Mouse (Mus musculus): ENCODE data around the gene Tgm1. TPM values are rescaled to one million over a fixed set of nuclear protein-coding genes. Genes with fewer than 3 reads are reported as not detected.

Tgm1 gene
- total RNA-seq (2022) = 1 to 10 TPM in 2 of 4 experiments, not detected in 2; 1.1 to 1.4 TPM

DNA sequence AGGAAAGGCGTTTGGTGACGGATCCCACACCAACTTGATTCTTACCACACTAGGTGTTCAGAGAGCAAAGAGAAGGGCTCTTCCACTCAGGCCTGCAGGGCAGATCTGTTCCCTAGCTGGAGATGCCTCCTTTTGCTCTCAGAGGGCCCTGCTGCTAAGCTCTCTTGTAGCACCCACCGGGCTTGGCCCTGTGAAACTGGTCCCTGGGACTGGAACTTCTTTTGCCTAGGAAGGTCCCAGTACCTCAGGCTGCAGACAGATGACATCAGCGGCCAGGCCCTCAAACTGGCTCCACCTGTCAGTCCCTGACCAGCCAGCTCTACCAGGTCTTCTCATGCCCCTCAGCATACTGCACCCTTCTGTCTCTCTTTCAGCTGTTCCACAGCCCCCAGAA is at the start of gene Tgm1:
Gene Tgm1 (minus strand): TSS at position 198 of the 394 bp plus-strand sequence.
- DNase-seq (ENCODE audit: low spot score in 2 of 2) = no peak

DNA sequence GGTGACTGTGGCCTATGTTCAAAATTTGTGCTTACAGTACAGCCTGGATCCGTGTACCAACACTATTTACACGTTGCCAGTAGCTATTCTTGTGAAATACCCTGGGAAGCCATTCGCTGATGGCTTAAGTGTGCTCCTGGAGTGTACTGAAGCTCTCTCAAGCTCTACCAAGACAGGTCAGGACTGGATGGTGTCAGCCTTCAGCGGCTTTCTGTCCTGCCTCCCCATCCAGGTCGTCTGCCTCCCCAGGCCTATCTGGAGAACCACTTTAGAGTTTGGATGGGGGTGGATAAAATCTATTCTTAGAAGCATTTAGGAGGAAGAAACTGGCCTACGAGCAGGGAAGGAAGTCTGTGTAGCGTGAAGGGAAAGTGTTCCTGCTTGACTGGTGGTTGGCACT is 49.4 kb upstream of the Tgm1 start:
- no peak for DNase-seq (ENCODE audit: low spot score in 2 of 2)

- DNase-seq (ENCODE audit: low spot score in 2 of 2) = no peak
Measured at GRCm38 (mm10) chr14:55762001-55762821, 48.5 kb upstream of the Tgm1 start.

- DNase-seq (ENCODE audit: low spot score in 2 of 2) = no peak
Measured at GRCm38 (mm10) chr14:55761163-55761562, 47.4 kb upstream of the Tgm1 start, which contains the start of gene Ltb4r2. Gene Ltb4r2, plus strand, starts transcription at chr14:55761428.

GRCm38 (mm10) chr14:55760156-55760555 is 46.4 kb upstream of the Tgm1 start:
- DNase-seq (ENCODE audit: low spot score in 2 of 2) = peak; percentile 62 to 74

GRCm38 (mm10) chr14:55758363-55758784 is 44.6 kb upstream of the Tgm1 start, which contains the start of gene Cideb:
Gene Cideb, minus strand, starts transcription at chr14:55758458.
- DNase-seq (ENCODE audit: low spot score in 2 of 2) = no peak

DNA sequence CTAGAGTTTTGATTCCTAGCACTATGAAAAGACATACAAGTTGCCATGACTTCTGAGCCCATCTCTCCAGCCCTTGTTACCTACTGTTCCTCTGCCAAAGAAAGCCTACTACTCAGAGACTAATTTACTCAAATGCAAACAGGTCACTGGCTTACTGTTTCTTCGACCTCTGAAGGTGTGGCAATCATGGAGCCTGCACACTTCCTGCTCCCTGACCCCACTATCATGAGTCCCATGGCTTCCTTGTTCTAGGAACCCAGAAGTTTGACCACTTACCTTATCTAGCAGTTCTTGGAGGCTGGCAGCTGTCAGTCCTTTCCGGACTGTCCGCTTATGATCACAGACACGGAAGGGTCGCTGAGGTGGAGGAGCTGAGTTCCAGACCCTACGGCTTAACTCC is 43.8 kb upstream of the Tgm1 start:
- no peak for DNase-seq (ENCODE audit: low spot score in 2 of 2)

DNA sequence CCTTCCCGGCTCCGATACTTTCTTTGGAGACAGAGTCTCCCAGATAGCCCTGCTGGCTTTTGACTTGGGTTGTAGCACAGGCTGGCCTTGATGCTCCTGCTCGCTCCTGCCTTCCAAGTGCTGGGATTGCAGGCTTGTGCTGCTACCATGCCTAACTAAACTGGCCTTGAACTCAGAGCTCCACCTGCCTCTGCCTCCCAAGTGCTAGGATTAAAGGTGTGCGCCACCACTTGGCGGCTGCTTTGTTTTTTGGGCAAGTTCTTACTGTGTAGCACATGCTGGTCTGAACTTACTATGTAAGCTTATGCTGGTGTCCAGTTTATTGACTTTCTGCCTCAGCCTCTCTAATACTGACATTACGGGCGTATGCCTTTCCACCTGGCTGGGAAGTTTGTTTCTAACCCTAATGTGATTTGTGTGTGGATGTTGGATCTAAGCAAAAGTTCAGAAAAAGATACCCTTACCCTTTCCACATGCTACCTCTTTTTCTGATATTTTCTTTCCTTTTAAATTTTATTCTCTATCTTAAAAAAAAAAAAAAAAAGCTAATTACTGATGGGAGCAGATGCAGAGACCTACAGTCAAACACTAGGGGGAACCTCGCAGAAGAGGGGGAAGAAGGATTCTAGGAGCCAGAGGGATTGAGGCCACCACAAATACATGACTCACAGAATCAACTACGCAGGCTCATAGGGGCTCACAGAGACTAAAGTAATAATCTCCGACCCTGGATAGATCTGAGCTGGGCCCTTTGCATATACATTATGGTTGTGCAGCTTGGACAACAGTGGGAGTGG is 33.5 kb upstream of the Tgm1 start:
- no peak for DNase-seq (ENCODE audit: low spot score in 2 of 2)

- no peak for DNase-seq (ENCODE audit: low spot score in 2 of 2)
Measured at GRCm38 (mm10) chr14:55745861-55746237, 32.1 kb upstream of the Tgm1 start.

- DNase-seq (ENCODE audit: low spot score in 2 of 2) = peak; percentile 74 to 75
Measured at GRCm38 (mm10) chr14:55745180-55745860, 31.6 kb upstream of the Tgm1 start, which contains the start of the genes Dhrs1 and Nop9. Gene Dhrs1, minus strand, starts transcription at chr14:55745690. Gene Nop9, plus strand, starts transcription at chr14:55745693.

- DNase-seq (ENCODE audit: low spot score in 2 of 2) = peak in 1 of 2 experiments; percentile 81
Measured at GRCm38 (mm10) chr14:55743711-55744110, 30.0 kb upstream of the Tgm1 start.

DNA sequence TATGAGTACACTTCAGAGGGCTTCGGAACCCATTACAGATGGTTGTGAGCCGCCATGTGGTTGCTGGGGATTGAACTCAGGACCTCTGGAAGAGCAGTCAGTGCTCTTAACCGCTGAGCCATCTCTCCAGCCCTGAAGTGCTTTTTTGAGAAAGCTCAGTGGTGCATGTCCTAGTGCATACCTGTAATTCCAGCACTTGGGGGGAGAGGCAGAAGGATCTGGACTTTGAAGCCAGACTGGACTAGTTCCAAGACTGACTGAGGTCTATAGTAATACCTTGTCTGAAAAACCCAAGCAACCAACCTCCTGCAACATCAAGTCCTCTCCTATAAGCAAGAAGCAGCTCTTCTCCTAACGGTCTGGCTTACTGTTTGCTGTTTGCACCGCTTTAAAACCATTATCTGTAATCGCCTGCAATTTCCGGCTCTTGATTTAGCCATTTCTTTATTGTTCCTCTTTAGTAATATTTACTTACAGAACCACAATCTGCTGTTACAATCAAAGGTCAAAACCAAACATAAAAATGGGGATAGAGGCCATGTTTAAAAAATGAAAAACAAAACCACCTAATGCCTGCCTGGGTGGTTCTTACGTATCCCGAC is 23.5 kb upstream of the Tgm1 start:
- DNase-seq (ENCODE audit: low spot score in 2 of 2) = no peak

DNA sequence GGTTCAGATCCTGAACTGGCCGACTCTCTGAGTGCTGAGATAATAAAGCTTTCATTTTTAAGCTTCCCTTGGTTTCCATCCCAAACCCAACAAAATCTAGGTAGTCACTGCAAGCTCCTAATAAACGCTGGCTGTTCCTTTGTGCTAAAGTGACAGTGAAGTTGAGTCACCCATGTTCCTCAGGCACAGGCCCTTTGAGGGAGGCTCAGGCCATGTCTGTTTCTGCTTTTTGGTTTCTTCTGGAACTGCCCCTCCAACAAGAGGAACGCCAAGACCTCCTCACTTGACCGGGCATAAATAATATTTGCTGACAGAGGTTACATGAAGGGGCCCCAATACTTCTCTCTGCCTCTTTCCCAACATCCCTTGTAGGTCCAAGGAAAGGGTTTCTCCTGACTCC is 22.0 kb upstream of the Tgm1 start:
- DNase-seq (ENCODE audit: low spot score in 2 of 2) = no peak

DNA sequence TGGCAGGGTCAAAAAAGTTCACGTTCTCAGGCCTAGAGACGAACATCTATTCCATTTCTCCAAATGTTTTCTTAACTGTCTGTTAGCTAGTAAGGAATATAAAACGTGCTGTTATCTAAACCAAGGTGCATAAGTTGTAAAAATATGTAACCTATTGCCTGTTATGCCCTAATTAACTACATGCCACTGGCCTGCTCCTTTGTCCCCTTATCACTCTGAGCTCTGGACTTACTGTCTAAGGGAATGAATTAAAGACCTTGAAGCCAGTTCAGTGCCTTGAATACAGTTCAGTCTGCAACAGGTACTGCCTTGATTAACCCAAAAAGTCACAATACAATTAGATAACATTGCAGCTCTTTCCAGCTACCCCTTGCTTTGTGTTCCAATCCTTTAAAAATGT is 21.6 kb upstream of the Tgm1 start:
- DNase-seq (ENCODE audit: low spot score in 2 of 2) = no peak

DNA sequence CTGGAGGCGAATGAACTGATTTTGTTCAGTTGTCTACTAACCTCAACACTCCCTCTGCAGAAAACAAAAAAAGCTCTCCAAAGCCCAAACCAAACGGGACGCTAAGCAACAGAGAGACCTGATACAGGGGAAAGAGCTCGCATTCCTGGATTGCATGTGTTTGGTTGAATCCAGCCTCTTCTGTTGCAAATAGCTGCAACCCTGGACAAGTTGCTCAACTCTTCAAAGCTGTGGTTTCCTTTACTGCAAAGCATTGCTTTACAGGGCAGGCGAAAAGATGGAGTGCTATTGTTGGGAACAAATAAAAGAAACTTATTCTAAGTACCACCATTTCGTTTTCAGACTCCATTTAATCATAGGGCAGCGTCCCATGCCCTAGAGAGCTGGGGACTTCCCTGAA is 21.1 kb upstream of the Tgm1 start:
- no peak for DNase-seq (ENCODE audit: low spot score in 2 of 2)

DNA sequence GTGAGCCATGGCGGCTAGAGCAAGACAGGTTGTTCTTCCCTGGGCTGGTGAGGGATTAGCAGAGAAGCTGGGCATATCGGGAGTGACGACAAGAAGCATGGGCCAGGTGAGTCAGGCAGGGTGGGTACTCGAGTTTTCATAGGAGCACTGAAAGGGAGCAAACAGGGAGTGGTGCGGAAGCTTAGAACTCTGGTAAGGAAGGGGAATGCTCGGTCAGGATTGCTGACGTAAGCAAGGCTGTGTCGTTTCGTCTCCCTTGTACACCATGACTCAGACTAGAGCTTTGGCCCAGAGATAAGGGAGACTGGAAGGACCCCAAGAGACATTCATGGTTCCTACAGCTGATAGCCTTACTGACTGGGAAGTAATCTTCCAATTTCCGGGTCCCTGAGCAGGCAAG is 20.2 kb upstream of the Tgm1 start:
- no peak for DNase-seq (ENCODE audit: low spot score in 2 of 2)

DNA sequence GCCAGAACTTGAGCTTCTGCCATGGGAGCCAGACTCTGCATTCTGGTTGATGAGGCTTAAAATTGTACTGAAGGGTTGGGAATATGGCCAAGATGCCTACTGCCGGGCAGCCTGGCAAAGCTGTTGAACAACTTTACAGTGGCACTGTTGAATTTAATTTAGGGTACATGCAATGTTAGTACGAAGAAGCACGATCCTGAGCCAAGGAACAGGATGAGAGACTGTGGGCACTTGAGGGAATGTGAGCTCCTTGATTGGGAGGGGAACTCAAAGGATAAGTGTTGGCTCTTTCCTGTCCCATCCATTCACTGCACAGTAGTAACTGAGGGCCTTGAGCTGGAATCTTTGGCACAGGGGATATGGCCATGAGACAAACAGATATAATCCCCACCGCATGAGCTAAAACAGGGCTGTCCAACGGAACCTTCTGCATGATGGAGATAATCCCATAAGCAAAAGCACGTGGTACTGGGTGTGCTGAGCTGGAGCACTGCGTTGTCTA is 16.9 kb upstream of the Tgm1 start:
- DNase-seq (ENCODE audit: low spot score in 2 of 2) = peak in 1 of 2 experiments; percentile 28

GRCm38 (mm10) chr14:55730116-55730515 is 16.4 kb upstream of the Tgm1 start:
- no peak for DNase-seq (ENCODE audit: low spot score in 2 of 2)

DNA sequence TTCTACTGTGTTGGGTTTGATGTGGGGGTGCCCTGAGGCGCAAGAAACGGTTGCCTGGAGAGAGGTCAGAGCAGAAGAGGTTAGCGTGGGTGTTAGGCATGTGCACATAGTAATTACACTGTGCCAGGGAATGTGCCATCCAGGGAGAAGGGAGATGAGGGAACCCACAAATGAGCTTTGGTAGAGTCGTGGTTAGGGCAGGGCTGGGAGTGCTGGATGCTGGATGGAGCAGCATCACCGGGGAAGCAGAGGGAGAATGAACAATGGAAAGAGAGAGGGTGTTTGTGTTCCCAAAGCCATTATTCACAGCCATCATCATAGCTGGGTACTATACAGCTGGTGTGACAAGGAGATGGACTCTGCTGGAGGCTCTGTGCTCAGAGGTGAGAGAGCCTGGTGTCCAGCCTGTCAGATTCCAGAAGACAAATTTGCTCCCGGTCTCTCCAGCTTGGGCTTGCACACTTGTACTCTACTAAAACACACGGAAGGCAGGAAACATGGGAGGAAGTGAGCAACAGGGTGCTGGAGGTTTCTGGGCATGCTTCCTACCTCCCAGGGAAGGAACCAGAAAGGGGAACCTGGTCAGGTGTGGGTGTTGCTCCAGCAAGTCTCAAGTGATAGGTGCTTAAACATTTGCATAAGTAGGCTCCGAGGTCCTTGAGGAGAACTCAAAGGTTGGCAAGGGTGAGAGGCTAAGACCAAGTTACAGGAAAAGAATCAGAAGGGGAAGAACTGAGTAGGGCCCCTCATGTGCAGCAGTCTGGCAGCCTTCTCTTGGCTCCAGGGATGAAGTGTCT is 14.4 kb upstream of the Tgm1 start:
- DNase-seq (ENCODE audit: low spot score in 2 of 2) = no peak

GRCm38 (mm10) chr14:55726261-55726660 is 12.5 kb upstream of the Tgm1 start:
- no peak for DNase-seq (ENCODE audit: low spot score in 2 of 2)
